Mouse (Mus musculus) cerebellum, adult 2 months (tissue): ENCODE measurements around the gene Pcolce. TPM values are rescaled to one million over a fixed set of nuclear protein-coding genes. Genes with fewer than 3 reads are reported as not detected.
A peak's percentile ranks its signal among the peaks of the same experiment; 100 is the strongest.

Source experiments
- DNase-seq, 2 experiments: peaks; one replicate each; pipeline ENCODE4 v3.0.0; 2021
- H3K27ac ChIP-seq: fragments of 200-500 bp; 2 replicates; pipeline ENCODE4 v1.5.1; 2012; ENCODE audit warnings: low read length, control low read depth, inconsistent platforms; ENCODE audit not compliant: insufficient read depth
- H3K27me3 ChIP-seq: fragments of 200-500 bp; 2 replicates; pipeline ENCODE4 v1.6.1; 2012; ENCODE audit warnings: inconsistent platforms, mild to moderate bottlenecking, low read length, moderate library complexity; ENCODE audit not compliant: control insufficient read depth, insufficient read depth
- H3K4me1 ChIP-seq: fragments of 200-500 bp; 2 replicates; pipeline ENCODE4 v1.6.1; 2011; ENCODE audit warnings: low read length; ENCODE audit not compliant: control insufficient read depth, insufficient read depth
- H3K4me3 ChIP-seq: fragments of 200-500 bp; replicated peaks from 2 replicates; pipeline ENCODE3; 2011; ENCODE audit warnings: mild to moderate bottlenecking, low read depth, low read length, control low read depth; ENCODE audit not compliant: insufficient read depth
- CTCF ChIP-seq: fragments of 200-500 bp; IDR thresholded peaks from 2 replicates; pipeline ENCODE4 v1.5.1; 2011; ENCODE audit warnings: low read depth, mild to moderate bottlenecking, control low read depth, low read length, moderate library complexity, borderline replicate concordance; ENCODE audit not compliant: insufficient read depth
- POLR2A ChIP-seq: fragments of 200-500 bp; IDR thresholded peaks from 2 replicates; pipeline ENCODE4 v1.6.1; 2011; ENCODE audit warnings: low read length, control low read depth, borderline replicate concordance; ENCODE audit not compliant: insufficient read depth
- WGBS: fragments of 180-500 bp; shearing (Covaris S2); methylation state at CpG from one replicate; pipeline ENCODE4 v1.1.7; 2018; 5-methylcytosine and 5-hydroxymethylcytosine counted together
- polyA plus RNA-seq: library from polyadenylated mRNA; depleted of rRNA; stranded (reverse); fragments of >200 nt; gene quantifications from 2 replicates; pipeline ENCODE4 v1.2.3, GENCODE M21; 2012

Pcolce gene
- polyA plus RNA-seq, 1 experiment, result 11.3 TPM

DNA sequence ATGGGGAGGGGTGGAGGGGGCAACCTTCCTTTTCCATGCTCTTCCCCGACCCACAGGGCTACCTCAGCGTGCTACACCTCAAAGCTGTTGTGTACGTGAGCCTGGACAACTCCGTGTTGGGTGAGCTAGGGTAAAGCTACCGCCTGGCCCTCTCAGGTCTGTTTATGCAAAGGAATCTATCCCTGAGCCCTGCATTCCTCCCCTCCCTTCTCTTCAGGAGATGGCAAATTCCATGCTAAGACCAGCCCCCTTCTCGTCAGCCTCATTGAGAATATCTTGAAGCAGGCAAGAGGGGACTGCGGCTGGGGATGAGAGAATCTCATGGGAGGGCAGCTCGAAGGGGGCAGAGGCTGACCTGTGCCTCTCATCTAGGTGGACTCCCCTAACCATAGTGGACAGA, 30.9 kb downstream of the Pcolce start:
- Histone ChIP-seq H3K4me3 (no peak overlapping the region), H3K27me3 (no peaks in the 10 kb centered on the region), H3K27ac (no peak overlapping the region), H3K4me1 (no peaks in the 10 kb centered on the region; the same call in 1 of the 2 replicates)
- DNase-seq, result no peak
- TF ChIP-seq CTCF, result no peak
- no peak for TF ChIP-seq POLR2A
- WGBS, result 77% methylated on average over 8 of the region's 8 CpGs

DNA sequence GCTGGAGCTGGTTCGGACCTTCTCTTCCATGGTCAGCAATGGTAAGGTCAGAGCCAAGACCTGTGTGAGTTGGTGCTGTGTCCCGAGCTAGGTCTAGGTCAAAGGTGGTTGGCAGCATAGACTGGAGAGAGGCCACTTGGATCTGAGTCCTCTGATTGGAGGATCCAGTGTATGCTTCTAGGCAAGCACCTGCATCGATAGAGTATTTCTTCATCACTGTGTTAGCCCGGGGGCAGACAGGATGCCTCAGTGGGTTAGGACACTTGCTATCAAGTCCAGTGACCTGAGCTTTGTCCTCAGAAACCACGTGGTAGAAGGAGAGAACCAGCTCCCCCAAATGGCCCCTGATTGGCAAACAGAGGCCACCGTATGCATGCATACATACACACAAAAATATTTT, 33.3 kb downstream of the Pcolce start:
- H3K27me3 ChIP-seq, result no peaks in the 10 kb centered on the region
- no peaks in the 10 kb centered on the region; the same call in none of the 2 replicates for H3K4me1 ChIP-seq
- TF ChIP-seq POLR2A (no peak), CTCF (no peak)
- H3K27ac ChIP-seq, result no peak overlapping the region
- DNase-seq, result no peak
- WGBS, result 86% methylated on average over 6 of the region's 6 CpGs
- H3K4me3 ChIP-seq, result no peak overlapping the region

DNA sequence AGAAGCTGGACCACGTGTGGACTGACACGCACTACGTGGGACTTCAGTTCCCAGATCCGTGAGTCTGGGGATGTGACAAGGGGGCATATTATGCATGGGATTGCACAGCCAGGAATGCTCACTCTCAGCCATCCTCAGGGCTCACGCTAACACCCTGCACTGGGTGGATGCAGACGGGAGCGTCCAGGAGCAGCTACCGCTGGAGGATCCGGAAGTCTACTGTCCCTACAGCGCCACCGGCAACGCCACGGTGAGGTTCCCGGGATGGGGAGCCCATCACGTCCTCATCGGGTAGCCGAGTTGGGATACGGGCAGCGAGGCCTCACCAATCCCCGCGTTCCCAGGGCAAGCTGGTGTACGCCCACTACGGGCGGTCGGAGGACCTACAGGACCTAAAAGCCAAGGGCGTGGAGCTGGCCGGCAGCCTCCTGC, 39.1 kb downstream of the Pcolce start:
- TF ChIP-seq POLR2A (no peak), CTCF (peak; percentile 56)
- Histone ChIP-seq H3K4me3 (peak overlapping the region; percentile 59), H3K27ac (no peak overlapping the region), H3K4me1 (no peaks in the 10 kb centered on the region; the same call in 1 of the 2 replicates), H3K27me3 (no peaks in the 10 kb centered on the region)
- DNase-seq, result peak; percentile 82 to 84
- 4% methylated on average over 27 of the region's 27 CpGs for WGBS

DNA sequence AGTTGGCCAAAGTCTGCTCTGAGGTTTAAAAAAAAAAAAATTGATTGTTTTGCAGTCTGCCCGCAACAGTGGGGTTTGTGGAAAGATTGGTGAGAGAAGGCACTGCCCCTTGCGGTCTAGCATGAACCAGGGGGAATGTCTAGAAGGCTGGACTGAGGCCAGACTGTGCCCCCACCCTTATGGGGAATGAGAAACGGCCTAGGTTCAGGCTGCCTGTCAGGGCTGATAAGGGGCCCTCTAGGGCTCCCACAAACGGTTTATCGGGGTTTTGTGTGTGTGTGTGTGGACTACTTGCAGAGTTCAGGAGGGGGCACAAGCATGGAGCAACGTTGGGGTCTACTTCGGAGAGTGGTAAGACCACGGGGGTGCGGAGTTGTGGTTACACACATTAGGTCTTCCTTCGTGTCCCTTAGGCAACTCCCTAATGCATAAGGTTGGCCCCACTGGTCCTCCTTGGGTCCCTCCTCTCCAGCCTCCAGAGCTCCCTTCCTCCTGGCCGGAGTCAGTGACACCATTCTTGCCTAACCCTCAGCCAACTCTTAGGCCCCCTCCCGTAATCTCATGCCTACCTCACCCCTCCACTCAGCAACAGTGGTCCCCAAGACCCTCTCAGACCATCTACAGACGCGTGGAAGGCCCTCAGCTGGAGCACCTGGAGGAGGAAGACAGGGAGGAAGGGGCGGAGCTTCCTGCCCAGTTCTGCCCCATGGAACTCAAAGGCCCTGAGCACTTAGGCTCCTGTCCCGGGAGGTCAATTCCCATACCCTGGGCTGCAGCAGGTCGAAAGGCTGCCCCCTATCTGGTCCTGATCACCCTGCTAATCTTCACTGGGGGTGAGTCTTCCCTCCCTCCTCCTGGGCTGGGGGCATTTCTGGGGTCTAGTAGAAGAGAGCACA, 42.6 kb downstream of the Pcolce start:
- Histone ChIP-seq H3K4me3 (no peak overlapping the region), H3K4me1 (no peaks in the 10 kb centered on the region), H3K27me3 (no peaks in the 10 kb centered on the region), H3K27ac (no peak overlapping the region)
- TF ChIP-seq POLR2A (no peak), CTCF (no peak)
- whole genome bisulfite sequencing, result 68% methylated on average over 17 of the region's 17 CpGs
- no peak for DNase-seq

DNA sequence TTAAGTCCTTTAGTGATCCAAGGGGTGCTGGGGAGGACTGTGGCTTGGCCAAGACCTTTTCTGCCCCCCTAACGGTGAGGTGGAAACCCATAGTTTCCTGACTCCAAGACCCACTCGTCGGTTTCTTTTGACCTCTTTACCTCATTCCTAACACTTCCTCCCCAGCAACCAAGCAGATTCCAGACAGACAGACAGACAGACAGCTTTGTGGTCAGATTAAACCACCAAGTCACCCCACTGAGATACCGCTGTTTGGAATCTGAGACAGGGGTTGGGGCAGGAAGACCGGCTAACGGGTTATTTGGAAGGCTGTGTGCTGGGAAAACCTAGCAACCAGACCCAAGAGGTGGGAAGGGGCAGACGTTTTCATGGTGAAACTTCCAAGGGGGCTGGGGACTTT, 43.4 kb downstream of the Pcolce start:
- Histone ChIP-seq H3K4me3 (no peak overlapping the region), H3K4me1 (no peaks in the 10 kb centered on the region), H3K27me3 (no peaks in the 10 kb centered on the region), H3K27ac (no peak overlapping the region)
- WGBS, result 16% methylated on average over 7 of the region's 7 CpGs
- TF ChIP-seq POLR2A (no peak), CTCF (no peak)
- DNase-seq, result no peak

GRCm38 (mm10) chr5:137569665-137570064, 43.9 kb downstream of the Pcolce start, which contains the start of gene Tfr2:
Tfr2 (plus strand) TSS chr5:137569840.
- no peak within 1 kb of the TSS for H3K4me3 ChIP-seq
- H3K27me3 ChIP-seq, result no peaks in the 10 kb centered on the region
- 30% methylated on average over 9 of the region's 9 CpGs for WGBS
- no peak for DNase-seq
- TF ChIP-seq POLR2A, result no peak
- no peak for TF ChIP-seq CTCF
- no peak within 1 kb of the TSS for H3K27ac ChIP-seq
- no peaks in the 10 kb centered on the region for H3K4me1 ChIP-seq

GRCm38 (mm10) chr5:137569031-137569430, 44.6 kb downstream of the Pcolce start:
- no peak for DNase-seq
- 71% methylated on average over 12 of the region's 12 CpGs for WGBS
- no peak overlapping the region for H3K4me3 ChIP-seq

GRCm38 (mm10) chr5:137568223-137568798, 45.3 kb downstream of the Pcolce start:
- DNase-seq, result no peak
- TF ChIP-seq POLR2A, result no peak
- TF ChIP-seq CTCF, result no peak
- WGBS, result 56% methylated on average over 8 of the region's 8 CpGs
- no peak overlapping the region for H3K27ac ChIP-seq
- no peak overlapping the region for H3K4me3 ChIP-seq
- H3K27me3 ChIP-seq, result no peaks in the 10 kb centered on the region
- H3K4me1 ChIP-seq, result no peaks in the 10 kb centered on the region

More at GRCm38 (mm10) chr5:137569031-137569430, 44.6 kb downstream of the Pcolce start:
- Histone ChIP-seq H3K27ac (no peak overlapping the region), H3K27me3 (no peaks in the 10 kb centered on the region), H3K4me1 (no peaks in the 10 kb centered on the region)
- TF ChIP-seq CTCF (no peak), POLR2A (no peak)
